Mouse (Mus musculus): ENCODE results near the gene 1700016D06Rik.

DNA sequence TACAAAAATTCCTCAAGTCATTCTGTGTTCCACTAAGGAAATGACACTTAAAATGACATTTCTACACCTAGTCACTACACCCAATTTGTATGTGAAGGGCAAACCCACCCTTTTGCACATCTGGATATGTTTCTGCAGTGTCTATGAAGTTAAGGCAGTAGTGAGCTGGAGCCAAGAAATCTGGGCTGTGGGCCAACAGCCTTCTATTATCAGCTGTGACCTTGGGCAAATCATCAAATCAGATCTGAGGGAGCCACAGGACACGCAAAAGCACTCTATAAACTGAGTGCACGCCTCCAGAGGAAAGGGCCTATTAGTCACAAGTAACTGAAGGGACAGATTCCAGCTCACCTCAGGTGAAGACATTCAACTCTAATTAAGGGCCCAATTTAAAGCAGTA is 68.5 kb downstream of the 1700016D06Rik start:
- TF ChIP-seq CTCF (IDR thresholded peaks at IDR 0.05; ENCODE audit: low read depth) (no peak), EP300 (IDR thresholded peaks at IDR 0.05; ENCODE audit: low read depth) (no peak)
